Mouse (Mus musculus): ENCODE results near the gene Ccdc47. TPM values are rescaled to one million over a fixed set of nuclear protein-coding genes. Genes with fewer than 3 reads are reported as not detected.
"Not testable (repeated sequence)": the region's sequence is repeated elsewhere in the genome, so short reads cannot be mapped to it uniquely, and the experiment has no call there.

Ccdc47 gene
- polyA plus RNA-seq, 1 experiment from 2014 or later, result 85.0 TPM

DNA sequence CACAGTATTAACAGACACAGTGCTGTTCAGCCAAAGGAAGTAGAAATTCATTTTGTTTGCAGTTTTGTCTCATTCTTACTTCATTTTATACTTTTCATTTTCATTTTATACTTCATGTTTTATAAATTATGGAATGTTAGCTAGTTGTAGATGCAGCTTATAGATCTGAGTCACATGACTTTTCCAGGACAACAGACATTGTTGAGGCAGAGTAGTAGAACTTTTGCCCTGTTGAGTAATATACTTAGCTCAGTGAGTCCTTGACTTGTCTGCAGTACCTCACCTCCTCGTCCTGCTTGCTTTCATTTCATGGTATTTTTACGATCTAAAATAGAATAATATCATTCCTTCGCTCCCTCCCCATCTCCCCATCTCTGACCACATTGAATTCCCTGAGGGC, 4.5 kb upstream of the Ccdc47 start:
- Histone ChIP-seq H3K4me1 (peaks cover 10% of the 10 kb centered on the region), H3K4me3 (no peak overlapping the region), H3K9me3 (no peaks in the 10 kb centered on the region), H3K27me3 (ENCODE audit: insufficient read depth, poor library complexity, severe bottlenecking) (no peaks in the 10 kb centered on the region), H3K27ac (no peak overlapping the region), H3K36me3 (peaks cover 19% of the 10 kb centered on the region)
- no peak for DNase-seq (ENCODE audit: low spot score)
- 90% methylated on average over 3 of the region's 3 CpGs for WGBS

DNA sequence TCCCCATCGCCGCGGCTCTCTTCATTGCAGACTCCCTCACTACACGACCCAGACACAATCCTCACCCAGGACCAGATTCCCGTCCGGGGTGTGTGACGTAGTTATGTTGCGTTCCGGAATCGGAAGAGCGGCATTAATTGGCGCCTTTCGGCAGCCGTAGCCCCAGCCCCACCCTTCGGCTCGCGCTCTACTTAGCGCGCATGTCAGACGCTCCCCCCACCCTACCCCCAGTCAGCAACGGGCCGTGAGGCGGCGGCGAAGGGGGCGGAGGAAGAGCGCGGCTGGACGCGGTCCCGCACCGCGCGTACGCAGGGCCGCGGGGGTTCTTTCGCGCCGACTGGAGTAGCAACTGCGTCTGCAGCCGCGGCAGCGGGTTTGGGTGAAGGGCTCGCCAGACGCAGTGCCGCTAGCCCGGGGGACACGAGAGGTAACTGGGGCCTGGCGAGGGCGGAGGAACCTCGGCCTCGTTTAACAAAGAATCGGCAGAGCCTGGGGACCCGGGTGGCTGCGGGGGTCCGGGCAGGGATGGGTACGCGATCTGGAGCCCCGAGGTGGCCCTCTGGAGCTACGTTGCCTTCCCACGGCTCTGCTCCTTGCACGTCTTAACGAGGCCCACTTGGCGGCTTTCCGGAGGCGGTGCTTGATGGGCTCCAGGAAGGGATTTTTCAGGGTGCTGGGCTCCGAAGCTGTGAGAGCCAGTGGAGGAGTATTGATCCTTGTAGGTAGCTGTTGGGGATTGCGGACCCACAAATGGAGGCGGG, 766 bp upstream of the Ccdc47 start, which contains the start of gene Ddx42:
Gene Ddx42 (plus strand): TSS at position 197 of the 761 bp plus-strand sequence.
- peaks cover 21% of the 10 kb centered on the region for H3K4me1 ChIP-seq
- H3K9me3 ChIP-seq, result no peaks in the 10 kb centered on the region
- DNase-seq (ENCODE audit: low spot score), result peak; percentile 96
- peak within 1 kb of the TSS; percentile 97 for H3K27ac ChIP-seq
- no peaks in the 10 kb centered on the region for H3K27me3 ChIP-seq (ENCODE audit: insufficient read depth, poor library complexity, severe bottlenecking)
- peak within 1 kb of the TSS; percentile 93 for H3K4me3 ChIP-seq
- peaks cover 13% of the 10 kb centered on the region for H3K36me3 ChIP-seq
- under 1% methylated on average over 70 of the region's 70 CpGs for WGBS

DNA sequence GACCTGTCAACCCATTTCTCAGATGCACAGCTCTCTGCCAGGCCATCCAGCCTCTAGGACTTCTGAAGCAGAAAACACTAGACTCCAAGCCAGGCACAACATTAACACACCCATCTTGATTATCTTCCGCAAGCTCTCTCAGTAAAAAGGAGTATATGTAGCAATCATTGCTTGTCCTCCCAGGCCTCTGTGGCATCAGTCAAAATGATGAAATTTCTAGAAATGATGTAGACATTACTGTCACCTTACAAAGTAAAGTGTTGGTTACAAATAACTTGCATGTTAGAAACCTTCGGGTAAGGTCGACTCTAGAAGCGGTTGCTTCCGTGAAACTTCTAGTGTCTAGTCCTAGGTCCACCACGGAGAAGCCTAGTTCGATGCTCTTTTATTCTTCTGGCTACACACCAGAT, 689 bp downstream of the Ccdc47 start:
- peak overlapping the region; percentile 93 for H3K4me3 ChIP-seq
- peaks cover 26% of the 10 kb centered on the region for H3K36me3 ChIP-seq
- H3K4me1 ChIP-seq, result peaks cover 21% of the 10 kb centered on the region
- no peaks in the 10 kb centered on the region for H3K9me3 ChIP-seq
- 26% methylated on average over 7 of the region's 7 CpGs for WGBS
- no peaks in the 10 kb centered on the region for H3K27me3 ChIP-seq (ENCODE audit: insufficient read depth, poor library complexity, severe bottlenecking)
- H3K27ac ChIP-seq, result peak overlapping the region; percentile 97
- DNase-seq (ENCODE audit: low spot score), result no peak

DNA sequence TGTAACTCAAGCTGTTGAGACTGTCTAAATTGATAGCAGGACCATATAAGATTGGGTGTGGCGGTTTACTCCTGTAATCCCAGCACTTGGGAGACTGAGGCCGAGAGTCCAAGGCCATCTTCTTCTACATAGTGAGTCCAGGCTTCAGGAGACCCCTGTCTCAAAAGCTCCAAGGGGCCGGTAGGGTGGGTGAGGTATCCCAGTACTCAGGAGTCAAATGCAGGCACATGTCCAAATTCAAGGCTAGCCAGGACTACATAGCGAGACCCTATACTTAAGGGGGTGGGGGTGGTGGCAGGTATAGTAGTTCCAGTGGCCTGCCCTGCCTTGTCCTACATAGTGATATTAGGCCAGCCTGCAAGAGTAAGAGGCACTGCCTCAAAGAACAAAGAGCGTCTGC, 1.3 kb downstream of the Ccdc47 start:
- WGBS, result 87% methylated on average over 5 of the region's 5 CpGs

DNA sequence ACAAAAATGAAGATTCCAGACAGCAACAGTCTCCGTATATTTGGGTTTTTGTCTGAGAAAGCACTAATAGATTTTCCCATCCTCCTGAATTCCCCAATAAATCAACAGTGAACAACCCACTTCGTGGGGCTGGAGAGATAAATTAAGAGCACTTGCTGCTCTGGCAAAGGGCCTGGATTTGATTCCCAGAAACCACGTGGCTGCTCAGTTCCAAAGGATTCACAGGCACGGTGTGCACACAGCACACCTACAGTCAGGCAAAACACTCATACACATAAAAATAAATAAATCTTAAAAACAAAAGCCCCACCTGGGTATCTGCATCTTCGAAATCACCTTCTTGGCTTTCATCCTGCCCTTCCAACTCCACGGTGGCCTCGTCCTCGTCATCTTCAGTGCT, 3.4 kb downstream of the Ccdc47 start:
- Histone ChIP-seq H3K4me3 (no peak overlapping the region), H3K27ac (no peak overlapping the region), H3K9me3 (no peaks in the 10 kb centered on the region), H3K27me3 (ENCODE audit: insufficient read depth, poor library complexity, severe bottlenecking) (no peaks in the 10 kb centered on the region), H3K36me3 (peaks cover 52% of the 10 kb centered on the region), H3K4me1 (peaks cover 11% of the 10 kb centered on the region; the same call in 1 of the 2 replicates)
- no peak for DNase-seq (ENCODE audit: low spot score)
- 92% methylated on average over 8 of the region's 8 CpGs for WGBS

More for the DNA sequence above, 1.3 kb downstream of the Ccdc47 start:
- H3K4me1 ChIP-seq, result peaks cover 21% of the 10 kb centered on the region
- H3K4me3 ChIP-seq, result peak overlapping the region; percentile 93
- peaks cover 32% of the 10 kb centered on the region for H3K36me3 ChIP-seq
- no peaks in the 10 kb centered on the region for H3K9me3 ChIP-seq
- H3K27me3 ChIP-seq (ENCODE audit: insufficient read depth, poor library complexity, severe bottlenecking), result no peaks in the 10 kb centered on the region
- 0 out of 2 replicates have a peak overlapping the region, but pooled peaks have one; percentile 97 for H3K27ac ChIP-seq
- no peak for DNase-seq (ENCODE audit: low spot score)

DNA sequence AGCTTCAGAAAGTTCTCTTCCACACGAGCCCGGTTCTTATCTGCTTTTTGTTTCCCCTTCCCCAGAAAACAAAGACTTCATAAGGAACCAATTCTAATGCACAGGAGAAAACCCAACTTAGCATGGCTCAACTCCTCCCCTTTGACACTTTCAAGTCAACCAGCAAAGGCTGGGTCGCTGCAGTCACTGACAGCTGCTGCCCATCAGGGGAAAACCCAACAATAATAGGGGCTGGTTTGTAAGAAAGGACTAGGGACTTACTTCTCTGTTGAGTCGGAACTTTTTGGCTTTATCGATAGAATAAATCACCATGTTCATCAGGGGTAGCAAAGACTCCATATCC, 14.1 kb downstream of the Ccdc47 start, which contains the start of gene Strada:
Gene Strada (minus strand): TSS at position 46 of the 343 bp plus-strand sequence.
- no peaks in the 10 kb centered on the region for H3K4me1 ChIP-seq
- no peak within 1 kb of the TSS for H3K27ac ChIP-seq
- H3K9me3 ChIP-seq, result no peaks in the 10 kb centered on the region
- H3K4me3 ChIP-seq, result no peak within 1 kb of the TSS
- peaks cover 80% of the 10 kb centered on the region for H3K36me3 ChIP-seq
- DNase-seq (ENCODE audit: low spot score), result no peak
- 76% methylated on average over 5 of the region's 5 CpGs for WGBS
- no peaks in the 10 kb centered on the region for H3K27me3 ChIP-seq (ENCODE audit: insufficient read depth, poor library complexity, severe bottlenecking)

DNA sequence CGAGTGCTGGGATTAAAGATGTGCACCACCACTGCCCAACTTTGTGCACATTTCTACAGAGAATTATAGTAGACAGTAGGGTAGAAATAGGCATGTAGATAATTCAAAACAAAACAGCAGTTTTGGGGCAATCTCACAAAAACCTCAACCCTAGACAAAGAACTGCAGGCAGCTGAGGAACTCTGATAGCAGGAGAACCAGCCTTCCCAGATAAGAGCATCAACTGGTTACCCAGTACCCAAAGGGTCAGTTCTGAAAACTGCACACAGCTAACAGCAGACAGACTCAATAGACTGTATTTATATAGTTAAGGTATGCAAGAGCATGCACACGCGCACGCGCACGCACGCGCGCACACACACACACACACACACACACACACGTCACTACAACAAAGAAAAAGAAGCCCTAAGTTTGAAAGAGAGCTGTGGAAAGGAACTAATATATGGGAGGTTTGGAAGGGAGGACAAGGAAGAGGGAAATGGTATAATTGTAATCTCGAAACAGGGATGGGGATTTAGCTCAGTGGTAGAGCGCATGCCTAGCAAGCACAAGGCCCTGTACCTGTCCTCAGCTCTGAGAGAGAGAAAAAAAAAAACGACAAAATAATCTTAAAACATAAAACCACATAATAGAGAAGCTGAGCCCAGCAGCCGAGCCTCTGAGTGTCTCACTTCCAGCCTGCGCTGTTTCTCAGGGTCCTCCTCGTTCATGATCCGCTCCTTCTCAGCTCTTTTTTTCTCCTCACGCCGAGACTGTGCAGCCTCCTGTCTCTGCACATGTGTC, 14.6 kb downstream of the Ccdc47 start:
- no peaks in the 10 kb centered on the region for H3K9me3 ChIP-seq
- H3K36me3 ChIP-seq, result peaks cover 80% of the 10 kb centered on the region
- H3K4me1 ChIP-seq, result no peaks in the 10 kb centered on the region
- H3K4me3 ChIP-seq, result no peak overlapping the region
- DNase-seq (ENCODE audit: low spot score), result no peak
- no peaks in the 10 kb centered on the region for H3K27me3 ChIP-seq (ENCODE audit: insufficient read depth, poor library complexity, severe bottlenecking)
- H3K27ac ChIP-seq, result no peak overlapping the region
- WGBS, result 91% methylated on average over 19 of the region's 19 CpGs

DNA sequence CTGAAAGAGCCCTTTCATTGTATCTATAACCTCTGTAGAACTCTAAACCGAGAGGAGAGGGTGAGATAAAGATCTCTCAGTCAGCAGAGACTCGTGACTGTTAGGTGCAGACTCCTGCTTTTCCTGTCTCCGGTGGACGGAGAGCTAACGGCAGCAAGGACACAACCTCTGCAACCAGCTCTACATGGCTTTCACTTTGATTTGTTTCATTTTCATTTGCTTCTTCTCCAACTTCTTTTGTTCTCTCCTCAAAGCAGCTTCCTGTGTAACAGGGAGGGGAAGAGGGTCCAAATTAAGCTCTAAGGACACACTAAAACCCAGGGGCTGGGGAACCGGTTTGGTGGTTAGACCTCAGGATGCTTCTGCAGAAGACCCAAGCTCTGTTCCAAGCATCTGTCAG, 15.4 kb downstream of the Ccdc47 start:
- no peak overlapping the region for H3K27ac ChIP-seq
- DNase-seq (ENCODE audit: low spot score), result no peak
- 72% methylated on average over 6 of the region's 6 CpGs for WGBS
- H3K4me1 ChIP-seq, result no peaks in the 10 kb centered on the region
- H3K27me3 ChIP-seq (ENCODE audit: insufficient read depth, poor library complexity, severe bottlenecking), result no peaks in the 10 kb centered on the region
- H3K9me3 ChIP-seq, result no peaks in the 10 kb centered on the region
- H3K36me3 ChIP-seq, result peaks cover 80% of the 10 kb centered on the region
- H3K4me3 ChIP-seq, result no peak overlapping the region

DNA sequence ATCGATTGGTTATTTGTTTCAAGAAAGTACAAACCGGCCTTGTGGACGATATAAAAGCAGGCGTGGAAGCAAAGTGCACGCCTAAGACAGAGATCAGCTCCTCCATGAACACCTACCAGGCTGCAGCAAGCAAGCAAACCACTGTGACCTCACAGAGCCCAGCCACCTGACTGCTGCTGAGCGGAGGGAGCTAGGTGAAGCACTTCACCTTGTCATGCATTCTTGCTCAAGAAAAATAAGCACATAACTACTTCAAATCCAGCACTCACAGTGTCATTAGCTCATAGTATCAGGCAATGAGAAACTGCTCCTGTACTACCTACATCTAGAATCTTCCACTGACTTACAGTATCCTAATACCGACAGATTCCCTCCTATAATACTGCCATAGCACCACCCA, 16.1 kb downstream of the Ccdc47 start:
- 93% methylated on average over 7 of the region's 7 CpGs for WGBS
- H3K4me1 ChIP-seq; H3K27me3 ChIP-seq (ENCODE audit: insufficient read depth, poor library complexity, severe bottlenecking); H3K4me3 ChIP-seq; H3K27ac ChIP-seq; H3K9me3 ChIP-seq; DNase-seq (ENCODE audit: low spot score): not testable (repeated sequence)
- H3K36me3 ChIP-seq, result peaks cover 73% of the 10 kb centered on the region

DNA sequence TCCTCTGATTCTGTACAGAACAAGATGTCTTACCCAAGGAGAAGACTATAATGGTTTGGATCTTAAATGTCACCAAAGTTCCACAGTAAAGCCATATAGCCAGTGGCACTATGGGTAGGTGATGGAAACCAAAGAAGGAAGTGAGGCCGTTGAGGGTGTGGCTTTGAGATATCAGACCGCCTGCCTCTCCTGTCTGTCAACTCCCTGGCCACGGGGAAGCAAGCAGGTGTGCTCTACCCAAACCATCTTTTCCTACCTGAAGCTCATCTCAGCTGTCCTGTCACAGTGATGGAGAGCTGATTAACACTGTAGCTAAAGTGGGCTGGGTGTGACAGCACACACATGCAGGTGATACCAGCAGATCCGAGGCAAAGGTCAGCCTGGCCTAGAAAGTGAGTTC, 17.9 kb downstream of the Ccdc47 start:
- H3K27ac ChIP-seq, result no peak overlapping the region
- 0 out of 2 replicates have a peak, but pooled peaks cover 4% of the 10 kb centered on the region for H3K4me1 ChIP-seq
- no peak for DNase-seq (ENCODE audit: low spot score)
- H3K27me3 ChIP-seq (ENCODE audit: insufficient read depth, poor library complexity, severe bottlenecking), result no peaks in the 10 kb centered on the region
- peaks cover 56% of the 10 kb centered on the region for H3K36me3 ChIP-seq
- no peaks in the 10 kb centered on the region for H3K9me3 ChIP-seq
- no peak overlapping the region for H3K4me3 ChIP-seq
- 82% methylated on average over 4 of the region's 4 CpGs for WGBS

DNA sequence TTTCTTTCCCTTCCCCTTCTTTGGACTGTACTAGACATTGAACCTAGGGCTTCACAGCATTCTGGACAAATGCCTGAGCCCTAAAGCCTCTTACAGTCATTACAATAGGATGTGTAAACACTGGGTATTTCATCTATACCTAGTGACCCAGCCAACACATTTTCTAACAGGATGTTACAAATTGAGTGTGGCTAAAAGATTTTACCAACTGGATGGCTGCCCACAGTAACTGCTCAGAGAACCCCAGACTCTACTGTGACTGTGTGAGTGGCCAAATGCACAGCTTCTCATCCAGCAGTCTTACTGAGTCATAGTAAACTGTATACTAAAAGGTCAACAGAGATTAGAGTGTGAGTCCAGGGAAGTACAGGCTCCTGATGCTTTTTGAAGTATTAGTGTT, 20.8 kb downstream of the Ccdc47 start:
- Histone ChIP-seq H3K36me3 (peaks cover 29% of the 10 kb centered on the region), H3K27me3 (ENCODE audit: insufficient read depth, poor library complexity, severe bottlenecking) (no peaks in the 10 kb centered on the region), H3K4me3 (no peak overlapping the region), H3K27ac (no peak overlapping the region), H3K9me3 (no peaks in the 10 kb centered on the region), H3K4me1 (peaks cover 10% of the 10 kb centered on the region)
- no peak for DNase-seq (ENCODE audit: low spot score)

DNA sequence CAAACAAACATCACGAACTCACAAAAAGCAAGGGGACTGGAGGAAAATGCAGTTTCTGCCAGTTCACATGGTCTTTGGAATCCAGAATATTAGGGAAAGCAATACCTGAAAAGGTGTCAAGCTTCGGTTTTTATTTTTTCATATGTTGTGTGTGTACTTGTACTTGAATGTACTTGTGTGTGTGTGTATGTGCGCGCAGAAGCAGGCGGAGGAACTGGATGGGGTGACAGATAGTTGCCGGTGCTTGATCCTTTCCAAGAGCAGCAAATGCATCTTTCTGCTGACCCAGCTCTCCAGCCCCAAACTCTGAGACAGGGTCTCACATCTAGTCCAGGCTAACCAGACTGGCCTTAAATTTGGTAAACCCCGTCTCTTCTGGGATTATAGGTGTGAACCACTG, 21.3 kb downstream of the Ccdc47 start:
- peaks cover 10% of the 10 kb centered on the region for H3K4me1 ChIP-seq
- peaks cover 25% of the 10 kb centered on the region for H3K36me3 ChIP-seq
- no peak overlapping the region for H3K27ac ChIP-seq
- no peaks in the 10 kb centered on the region for H3K9me3 ChIP-seq
- no peak overlapping the region for H3K4me3 ChIP-seq
- peak; percentile 60 for DNase-seq (ENCODE audit: low spot score)
- WGBS, result 89% methylated on average over 7 of the region's 7 CpGs
- no peaks in the 10 kb centered on the region for H3K27me3 ChIP-seq (ENCODE audit: insufficient read depth, poor library complexity, severe bottlenecking)

DNA sequence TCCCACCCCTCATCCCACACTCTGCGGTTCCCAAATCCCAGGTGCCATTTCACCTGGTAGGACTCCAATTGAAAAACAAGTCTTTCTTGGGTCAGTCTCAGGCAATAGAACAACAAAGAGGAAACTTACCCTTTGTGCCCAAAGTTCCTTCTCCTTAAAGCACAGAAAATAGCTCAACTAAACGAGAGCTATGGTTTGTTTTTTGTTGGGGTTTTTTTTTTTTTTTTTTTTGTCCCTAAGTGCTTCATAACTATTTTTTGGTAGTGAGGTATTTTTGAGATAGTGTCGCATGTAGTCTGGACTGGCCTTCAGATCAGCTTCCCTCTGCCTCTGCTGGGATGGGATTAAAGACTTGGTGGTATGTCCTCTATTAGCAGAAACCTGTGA, 22.0 kb downstream of the Ccdc47 start:
- Histone ChIP-seq H3K27me3 (ENCODE audit: insufficient read depth, poor library complexity, severe bottlenecking) (no peaks in the 10 kb centered on the region), H3K4me1 (peaks cover 10% of the 10 kb centered on the region), H3K4me3 (peak overlapping the region; percentile 82), H3K9me3 (no peaks in the 10 kb centered on the region), H3K27ac (peak overlapping the region; percentile 88), H3K36me3 (peaks cover 25% of the 10 kb centered on the region)
- WGBS, result 39% methylated on average over 3 of the region's 3 CpGs
- DNase-seq (ENCODE audit: low spot score), result no peak
